Mouse (Mus musculus) left cerebral cortex, postnatal 10 days (tissue): Measurements from ENCODE around the gene Ceacam5. TPM values are rescaled to one million over a fixed set of nuclear protein-coding genes. Genes with fewer than 3 reads are reported as not detected.

Experiments
- DNase-seq, 2 experiments: peaks; one replicate each; pipeline ENCODE4 v3.0.0; 2021 to 2022; ENCODE audit warnings: low spot score in 2 of 2, mixed read lengths in 1 of 2; ENCODE audit errors: extremely low spot score in 1 of 2
- intact Hi-C: fragments of 180-260 bp; cut with DNase I; formaldehyde crosslinking; loops from one replicate; pipeline ENCODE4 v1.15.1; 2025
- total RNA-seq, 2 experiments: library from RNA; stranded (reverse); gene quantifications; 2 replicates each; pipeline ENCODE4 v1.2.3; 2021

Ceacam5 gene
- total RNA-seq, result not detected

- no peak for DNase-seq
- intact Hi-C loops, result no loop called here
These were observed at the start of gene Ceacam5 for GRCm38 (mm10) chr7:17712938-17713337. TSS of gene Ceacam5 (plus strand) at chr7:17713238.

Other genes with a start within 250 kb of the Ceacam5 start
- gene Ceacam14, start 99.4 kb downstream of the Ceacam5 start, total RNA-seq, result not detected
- not detected for gene Gm5155, start 158.5 kb downstream of the Ceacam5 start, total RNA-seq